Mouse (Mus musculus): ENCODE results near the gene Babam2.
A peak's percentile ranks its signal among the peaks of the same experiment; 100 is the strongest.

- peak; percentile 84 for TF ChIP-seq POLR2A (IDR thresholded peaks at IDR 0.05; ENCODE audit: low read depth, low read length)
- TF ChIP-seq CTCF (IDR thresholded peaks at IDR 0.05; ENCODE audit: extremely low read depth, insufficient read length, insufficient replicate concordance, low read depth, low read length): no peak
Measured at GRCm38 (mm10) chr5:31697644-31698296, at the start of gene Babam2.

Data from small intestine, adult 2 months (tissue).